Mouse (Mus musculus) myocyte (in vitro differentiated cells): ENCODE data around the gene Edar.

Experiments
- CEBPB ChIP-seq: IDR thresholded peaks from 2 replicates; pipeline ENCODE4 v1.6.1; 2011; ENCODE audit warnings: mild to moderate bottlenecking, moderate library complexity; ENCODE audit not compliant: poor library complexity, insufficient read depth, severe bottlenecking
- E2F4 ChIP-seq: IDR thresholded peaks from one replicate; pipeline ENCODE4 v1.6.1; 2011; ENCODE audit warnings: mild to moderate bottlenecking, control low read depth, moderate library complexity; ENCODE audit not compliant: insufficient read depth
- MAX ChIP-seq: IDR thresholded peaks from one replicate; pipeline ENCODE4 v1.6.1; 2011; ENCODE audit warnings: low read depth, mild to moderate bottlenecking, control low read depth
- MYOD1 ChIP-seq, 3 experiments: IDR thresholded peaks; one replicate each; pipeline ENCODE4 v1.6.1; 2011; ENCODE audit warnings: control low read depth in 2 of 3, low read depth in 2 of 3, mild to moderate bottlenecking in 2 of 3, moderate library complexity in 1 of 3; ENCODE audit not compliant: insufficient read length in 2 of 3, control insufficient read depth in 1 of 3
- MYOG ChIP-seq, 3 experiments: IDR thresholded peaks; one replicate each; pipeline ENCODE4 v1.6.1; 2011; ENCODE audit warnings: control low read depth in 2 of 3, low read depth in 2 of 3, mild to moderate bottlenecking in 2 of 3; ENCODE audit not compliant: insufficient read length in 2 of 3, control insufficient read depth in 1 of 3, insufficient read depth in 1 of 3
- POLR2A ChIP-seq: IDR thresholded peaks from one replicate; pipeline ENCODE4 v1.6.1; 2011; ENCODE audit warnings: low read depth, mild to moderate bottlenecking, control low read depth, moderate library complexity; ENCODE audit not compliant: insufficient read length
- REST ChIP-seq: IDR thresholded peaks from one replicate; pipeline ENCODE4 v1.6.1; 2011; ENCODE audit warnings: mild to moderate bottlenecking, control low read depth, moderate library complexity; ENCODE audit not compliant: insufficient read depth, insufficient read length
- SRF ChIP-seq: IDR thresholded peaks from one replicate; pipeline ENCODE4 v1.6.1; 2011; ENCODE audit warnings: low read depth; ENCODE audit not compliant: control insufficient read depth, insufficient read length
- TCF12 ChIP-seq: IDR thresholded peaks from one replicate; pipeline ENCODE4 v1.6.1; 2011; ENCODE audit warnings: mild to moderate bottlenecking, control low read depth; ENCODE audit not compliant: poor library complexity, insufficient read depth, severe bottlenecking
- USF1 ChIP-seq: IDR thresholded peaks from one replicate; pipeline ENCODE4 v1.6.1; 2011; ENCODE audit warnings: low read depth, mild to moderate bottlenecking, control low read depth, moderate library complexity

- TF ChIP-seq MYOD1 (IDR thresholded peaks at IDR 0.05; ENCODE audit: control insufficient read depth in 1 of 3, insufficient read length in 2 of 3, low read depth in 2 of 3) (no peak), E2F4 (no peak), MAX (no peak), POLR2A (no peak), TCF12 (no peak), USF1 (no peak), REST (no peak), MYOG (IDR thresholded peaks at IDR 0.05; ENCODE audit: control insufficient read depth in 1 of 3, insufficient read depth in 1 of 3, insufficient read length in 2 of 3, low read depth in 2 of 3) (no peak), CEBPB (no peak), SRF (no peak)
Measured at GRCm38 (mm10) chr10:58648787-58649186, 26.7 kb downstream of the Edar start.
